Mouse (Mus musculus) gastrocnemius, adult 8-10 months (tissue): ENCODE results near the gene Mpv17l2. TPM values are rescaled to one million over a fixed set of nuclear protein-coding genes. Genes with fewer than 3 reads are reported as not detected.

Source experiments
- DNase-seq, 2 experiments: peaks; one replicate each; pipeline ENCODE4 v3.0.0; 2022; ENCODE audit warnings: low spot score in 2 of 2
- microRNA-seq: library from miRNA; unstranded; fragments of <30 nt; microRNA quantifications from one replicate; pipeline ENCODE4 v1.2.0, GENCODE M21; 2022
- total RNA-seq, 4 experiments: library from RNA; stranded (reverse); gene quantifications; 2 replicates each; pipeline ENCODE4 v1.2.4; 2022

Mpv17l2 gene
- total RNA-seq, 4 experiments from 2014 or later, result 19.7 to 24.6 (median 22.2) TPM

DNA sequence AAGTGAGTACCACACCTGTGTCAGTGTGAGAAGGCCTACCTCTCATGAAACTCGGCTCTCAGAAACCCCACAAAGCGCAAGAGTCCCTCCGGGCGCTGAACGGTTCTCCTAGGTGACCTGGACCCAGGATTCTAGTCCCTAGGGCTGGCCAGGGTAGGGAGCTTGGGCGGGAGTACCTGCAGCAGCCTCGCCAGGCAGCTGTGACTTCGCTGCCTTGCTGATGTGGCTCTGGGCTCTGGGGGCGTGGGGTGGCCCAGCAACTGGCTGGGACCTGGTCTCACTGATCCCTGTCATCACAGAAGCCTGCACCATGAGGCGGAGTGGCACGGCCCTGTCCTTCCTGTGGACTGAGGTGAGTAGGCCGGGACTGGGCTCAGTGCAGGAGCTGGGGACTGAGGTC lies 36.5 kb downstream of the Mpv17l2 start:
- no peak for DNase-seq

DNA sequence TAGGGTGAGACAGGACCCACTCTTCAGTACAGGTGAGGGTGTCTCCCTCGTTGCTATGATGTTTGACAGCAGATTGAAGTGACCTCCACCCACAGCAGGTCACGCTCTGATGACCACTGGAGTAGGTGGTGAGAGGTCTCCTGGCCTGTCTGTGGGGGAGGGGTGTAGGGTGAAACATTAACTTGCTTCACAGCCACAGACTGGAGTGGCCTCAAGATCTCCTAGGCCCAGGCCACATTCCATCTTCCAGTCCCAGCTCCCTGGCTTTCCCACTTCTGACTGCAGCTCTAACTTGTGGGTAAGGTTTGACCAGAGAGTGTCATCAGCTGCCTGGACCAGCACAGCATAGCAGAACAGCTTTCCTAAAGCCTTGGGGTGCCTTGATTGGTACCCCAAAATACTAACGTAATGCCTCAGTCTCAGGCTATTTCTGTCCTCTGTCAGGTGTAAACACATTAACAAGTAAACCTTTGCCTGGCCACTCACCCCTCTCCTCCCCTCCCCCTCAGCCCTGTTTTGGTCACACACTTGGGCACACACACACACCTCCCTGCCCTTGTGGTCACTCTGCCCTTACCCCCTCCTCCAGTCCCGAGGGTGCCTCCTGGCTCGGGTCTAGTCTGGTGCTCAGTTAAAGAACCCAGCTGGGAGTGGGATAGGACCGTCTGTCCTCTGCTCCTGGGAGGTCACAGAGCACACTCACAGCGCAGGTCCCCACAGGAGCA lies 37.1 kb downstream of the Mpv17l2 start, which contains the start of gene Pde4c:
Pde4c (plus strand) TSS at position 235 of the 725 bp plus-strand sequence.
- no peak for DNase-seq

DNA sequence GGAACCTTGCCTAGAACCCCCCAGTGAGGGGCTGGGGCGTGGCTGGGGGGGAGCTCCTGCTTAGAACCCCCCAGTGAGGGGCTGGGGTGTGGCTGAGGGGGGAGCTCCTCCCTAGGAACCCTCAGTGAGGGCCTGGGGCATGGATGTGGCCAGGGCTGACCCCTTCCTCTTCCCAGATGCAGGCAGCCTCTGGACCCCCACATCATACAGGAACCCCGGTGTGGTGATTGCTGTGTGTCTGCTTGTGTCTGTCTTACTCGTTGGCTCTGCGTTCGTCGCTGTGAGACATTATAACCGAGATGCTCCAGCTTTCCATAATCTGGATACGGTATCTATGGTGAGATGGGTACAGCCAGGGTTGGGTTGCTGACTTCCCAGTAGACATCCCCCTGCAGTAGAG lies 39.1 kb downstream of the Mpv17l2 start:
- DNase-seq, result no peak

DNA sequence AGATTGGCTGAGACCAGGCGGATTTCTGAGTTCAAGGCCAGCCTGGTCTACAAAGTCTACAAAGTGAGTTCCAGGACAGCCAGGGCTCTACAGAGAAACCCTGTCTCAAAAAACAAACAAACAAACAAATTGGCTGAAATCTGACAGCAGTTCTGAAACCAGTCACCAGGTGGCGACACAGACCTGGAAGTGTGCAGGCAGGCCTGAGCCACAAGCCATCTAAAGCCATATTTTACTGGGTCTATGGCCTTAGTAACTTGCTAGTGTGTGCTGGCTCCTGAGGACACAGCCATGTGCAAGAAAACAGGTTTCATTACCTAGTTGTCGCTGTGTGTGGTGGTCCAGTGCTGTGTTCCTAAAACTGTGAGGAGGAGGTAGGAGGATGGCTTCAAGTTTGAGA lies 40.0 kb downstream of the Mpv17l2 start:
- peak; percentile 72 to 73 for DNase-seq

GRCm38 (mm10) chr8:70719796-70720270 lies 40.9 kb downstream of the Mpv17l2 start:
- DNase-seq, result no peak

- no peak for DNase-seq
These were observed 42.4 kb downstream of the Mpv17l2 start, which contains the start of gene Gm3336 for GRCm38 (mm10) chr8:70718297-70718696. Gene Gm3336, plus strand, starts transcription at chr8:70718543.

GRCm38 (mm10) chr8:70716521-70717400 lies 44.0 kb downstream of the Mpv17l2 start:
- no peak for DNase-seq

GRCm38 (mm10) chr8:70715086-70715485 lies 45.7 kb downstream of the Mpv17l2 start:
- DNase-seq, result no peak

DNA sequence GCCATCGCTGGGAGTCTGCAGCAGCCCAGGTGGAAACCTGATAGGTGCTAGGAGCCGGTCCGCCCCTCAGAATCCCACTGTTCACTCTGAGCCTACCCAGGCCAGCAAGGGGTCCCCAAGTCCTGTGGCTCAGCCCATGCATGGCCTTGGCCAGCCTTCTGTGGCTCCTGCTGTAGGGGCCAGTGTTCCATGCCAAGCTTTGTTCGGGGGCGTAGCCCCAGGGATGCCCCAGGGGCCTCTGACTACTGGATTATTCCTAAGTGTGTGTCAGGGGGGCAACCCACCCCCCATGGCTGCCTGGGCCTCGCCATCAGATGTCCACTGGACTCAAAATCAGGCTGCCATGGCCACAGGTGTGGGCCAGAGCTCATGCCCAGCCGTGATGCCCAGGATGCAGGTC lies 46.8 kb downstream of the Mpv17l2 start:
- DNase-seq, result no peak

- no peak for DNase-seq
These were observed 49.7 kb downstream of the Mpv17l2 start for GRCm38 (mm10) chr8:70711041-70711440.

DNA sequence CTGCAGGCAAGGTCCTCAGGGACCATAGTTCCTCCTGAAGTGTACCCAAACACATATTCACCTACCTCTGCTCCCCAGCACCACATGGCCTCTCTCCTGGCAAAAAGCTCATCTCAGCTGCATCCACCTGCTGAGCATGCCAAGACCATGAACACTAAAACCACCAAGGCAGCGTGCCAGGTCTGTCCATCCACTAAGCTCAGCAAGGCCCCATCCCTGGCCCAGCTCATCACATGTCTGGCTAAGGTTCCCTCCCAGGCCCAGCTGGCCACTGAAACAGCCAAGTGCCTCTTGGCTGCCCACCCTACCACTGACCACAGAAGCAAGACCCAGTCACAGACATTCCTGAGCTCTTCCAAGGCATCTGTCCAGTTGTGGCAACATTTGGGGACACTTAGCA lies 50.5 kb downstream of the Mpv17l2 start:
- peak in 1 of 2 experiments; percentile 77 for DNase-seq

- no peak for DNase-seq
These were observed 51.0 kb downstream of the Mpv17l2 start for GRCm38 (mm10) chr8:70709794-70710193.

Small RNA genes within 50 kb of the gene (microRNA-seq; reads per million reads assigned to microRNA genes)
- not detected for gene Mir7240

Other genes with a start within 250 kb of the Mpv17l2 start
- 100 to 1,000 TPM; 113 to 123 (median 120) TPM for gene Fkbp8, start 233.2 kb downstream of the Mpv17l2 start, total RNA-seq
- 10 to 100 TPM; 68.3 to 80.8 (median 76.7) TPM for gene Kxd1, start 233.0 kb downstream of the Mpv17l2 start, total RNA-seq
- 10 to 100 TPM; 11.9 to 14.7 (median 12.3) TPM for gene Ell, start 221.5 kb downstream of the Mpv17l2 start, total RNA-seq
- gene Isyna1, start 166.6 kb downstream of the Mpv17l2 start, total RNA-seq, result 1 to 10 TPM; 1.9 to 3.4 (median 2.4) TPM
- 10 to 100 TPM in 3 of 4 experiments, 1 to 10 TPM in 1; 8.5 to 19.2 (median 10.4) TPM for gene Ssbp4, start 152.1 kb downstream of the Mpv17l2 start, total RNA-seq
- under 1 TPM in 3 of 4 experiments, not detected in 1; 0.17 to 0.49 (median 0.22) TPM for gene Lrrc25, start 144.8 kb downstream of the Mpv17l2 start, total RNA-seq
- gene Gdf15, start 128.5 kb downstream of the Mpv17l2 start, total RNA-seq, result under 1 TPM in 1 of 4 experiments, not detected in 3; 0.24 TPM
- 10 to 100 TPM; 13.6 to 19.0 (median 15.7) TPM for gene Pgpep1, start 100.6 kb downstream of the Mpv17l2 start, total RNA-seq
- 10 to 100 TPM; 64.4 to 75.4 (median 70.3) TPM for gene Lsm4, start 87.7 kb downstream of the Mpv17l2 start, total RNA-seq
- gene Jund, start 62.0 kb downstream of the Mpv17l2 start, total RNA-seq, result 10 to 100 TPM; 31.9 to 42.0 (median 38.3) TPM
- gene Iqcn, start 57.5 kb downstream of the Mpv17l2 start, total RNA-seq, result not detected
- not detected for gene Gm3336, start 42.4 kb downstream of the Mpv17l2 start, total RNA-seq
- gene Pde4c, start 37.2 kb downstream of the Mpv17l2 start, total RNA-seq, result 1 to 10 TPM in 2 of 4 experiments, under 1 TPM in 2; 0.65 to 2.3 (median 1.1) TPM
- gene Rab3a, start 6.3 kb downstream of the Mpv17l2 start, total RNA-seq, result 10 to 100 TPM; 28.5 to 34.0 (median 32.3) TPM
- 10 to 100 TPM; 14.5 to 17.4 (median 16.0) TPM for gene Pik3r2, start 15.8 kb upstream of the Mpv17l2 start, total RNA-seq
- 1 to 10 TPM; 1.7 to 4.5 (median 2.4) TPM for gene Mast3, start 44.1 kb upstream of the Mpv17l2 start, total RNA-seq
- gene Il12rb1, start 47.5 kb upstream of the Mpv17l2 start, total RNA-seq, result not detected
- gene Arrdc2, start 78.8 kb upstream of the Mpv17l2 start, total RNA-seq, result 100 to 1,000 TPM in 1 of 4 experiments, 10 to 100 TPM in 3; 38.9 to 177 (median 68.9) TPM
- 10 to 100 TPM; 18.0 to 21.5 (median 20.5) TPM for gene Kcnn1, start 102.3 kb upstream of the Mpv17l2 start, total RNA-seq
- 10 to 100 TPM; 61.7 to 77.8 (median 67.5) TPM for gene Ccdc124, start 113.0 kb upstream of the Mpv17l2 start, total RNA-seq
- not detected for gene Slc5a5, start 131.8 kb upstream of the Mpv17l2 start, total RNA-seq
- 1,000 to 10,000 TPM in 2 of 4 experiments, 100 to 1,000 TPM in 2; 935 to 1,159 (median 1,025) TPM for gene Rpl18a, start 136.5 kb upstream of the Mpv17l2 start, total RNA-seq
- gene Map1s, start 145.0 kb upstream of the Mpv17l2 start, total RNA-seq, result 10 to 100 TPM in 3 of 4 experiments, 1 to 10 TPM in 1; 9.2 to 15.9 (median 13.7) TPM